Mouse (Mus musculus): ENCODE results near the gene Pafah2. TPM values are rescaled to one million over a fixed set of nuclear protein-coding genes. Genes with fewer than 3 reads are reported as not detected.

The Pafah2 gene
- total RNA-seq, 2 experiments from 2014 or later = 5.3 to 9.1 TPM

DNA sequence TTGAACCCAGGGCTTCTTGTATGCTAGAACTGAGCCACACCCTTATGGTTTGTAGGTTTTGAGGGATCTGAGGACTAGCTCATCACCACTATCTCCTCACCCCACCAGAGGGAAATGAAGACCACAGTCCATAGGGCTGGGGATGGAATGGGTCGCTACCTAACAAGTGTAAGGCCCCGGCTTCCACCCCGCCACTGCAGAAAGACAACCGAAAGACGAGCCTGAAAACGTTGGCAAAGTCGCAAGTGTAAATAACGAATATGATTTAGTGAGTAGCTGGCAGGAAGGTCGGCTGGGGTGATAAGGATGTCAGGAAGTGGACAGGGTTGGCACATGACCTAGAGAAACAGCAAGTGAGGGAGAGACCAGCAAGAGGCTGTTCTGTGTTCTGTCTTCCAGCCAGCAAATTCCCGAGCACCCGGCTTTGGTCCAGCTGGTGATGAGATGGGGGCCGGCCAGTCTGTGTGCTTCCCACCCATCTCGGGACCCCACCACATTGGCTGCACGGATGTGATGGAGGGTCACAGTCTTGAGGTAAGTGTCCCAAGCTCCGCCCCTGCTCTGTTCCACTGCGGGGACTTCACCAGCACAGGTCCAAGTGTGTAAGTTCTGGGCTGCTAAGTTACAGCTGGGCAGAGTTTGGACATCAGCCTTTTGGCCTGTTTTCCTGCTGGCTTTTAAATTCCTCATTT is 6.6 kb downstream of the Pafah2 start:
- intact Hi-C loops (cut with DNase I) = no loop called here
- DNase-seq (ENCODE audit: low spot score in 2 of 2) = no peak

- intact Hi-C loops (cut with DNase I) = no loop called here
- DNase-seq (ENCODE audit: low spot score in 2 of 2) = no peak
Measured at GRCm38 (mm10) chr4:134403721-134404120, 7.6 kb downstream of the Pafah2 start.

DNA sequence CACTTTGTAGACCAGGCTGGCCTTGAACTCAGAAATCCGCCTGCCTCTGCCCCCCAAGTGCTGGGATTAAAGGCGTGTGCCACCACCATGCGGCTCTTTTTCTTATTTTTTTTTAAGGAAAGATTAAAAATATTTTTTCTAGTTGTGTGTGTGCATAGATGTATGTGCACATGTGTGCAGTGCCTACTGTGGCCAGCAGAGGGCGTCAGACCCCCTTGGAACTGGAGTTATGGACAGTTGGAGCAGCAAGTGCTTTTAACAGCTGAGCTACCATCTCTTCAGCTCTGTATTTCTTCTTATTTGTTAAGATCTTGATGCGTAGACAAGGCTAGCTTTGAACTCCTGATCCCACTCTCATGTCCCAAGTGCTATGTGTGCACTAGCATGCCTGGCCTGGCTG is 13.2 kb downstream of the Pafah2 start:
- intact Hi-C loops (cut with DNase I) = no loop called here

DNA sequence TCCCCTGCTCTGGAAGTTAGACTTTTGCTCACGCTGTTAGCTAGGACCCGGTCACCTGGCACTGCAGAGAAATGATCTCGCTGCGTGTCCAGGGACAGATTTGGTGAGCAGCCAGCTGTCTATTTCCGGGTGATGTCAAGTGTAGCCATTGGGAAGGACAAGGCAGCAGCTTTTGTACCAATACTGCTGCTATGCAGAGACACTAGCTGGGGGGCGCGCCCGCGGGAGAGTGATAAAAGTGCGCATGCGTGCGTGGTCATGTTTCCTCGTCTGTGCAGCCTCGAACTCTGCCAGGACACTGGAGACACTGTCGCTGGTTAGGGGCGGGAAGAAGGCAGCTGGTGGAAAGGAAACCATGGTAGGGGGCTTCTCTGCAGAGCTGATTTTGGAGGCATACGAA is 20.1 kb downstream of the Pafah2 start:
- peak in 1 of 2 experiments; percentile 78 for DNase-seq (ENCODE audit: low spot score in 2 of 2)
- intact Hi-C loops (cut with DNase I) = no loop called here

More for the DNA sequence above, 13.2 kb downstream of the Pafah2 start:
- DNase-seq (ENCODE audit: low spot score in 2 of 2) = no peak

GRCm38 (mm10) chr4:134416602-134417001 is 20.5 kb downstream of the Pafah2 start:
- intact Hi-C loops (cut with DNase I) = no loop called here
- peak in 1 of 2 experiments; percentile 88 for DNase-seq (ENCODE audit: low spot score in 2 of 2)

GRCm38 (mm10) chr4:134417111-134417510 is 21.0 kb downstream of the Pafah2 start:
- intact Hi-C loops (cut with DNase I) = no loop called here
- no peak for DNase-seq (ENCODE audit: low spot score in 2 of 2)

- intact Hi-C loops (cut with DNase I) = no loop called here
Measured at GRCm38 (mm10) chr4:134421971-134422370, 25.9 kb downstream of the Pafah2 start.

DNA sequence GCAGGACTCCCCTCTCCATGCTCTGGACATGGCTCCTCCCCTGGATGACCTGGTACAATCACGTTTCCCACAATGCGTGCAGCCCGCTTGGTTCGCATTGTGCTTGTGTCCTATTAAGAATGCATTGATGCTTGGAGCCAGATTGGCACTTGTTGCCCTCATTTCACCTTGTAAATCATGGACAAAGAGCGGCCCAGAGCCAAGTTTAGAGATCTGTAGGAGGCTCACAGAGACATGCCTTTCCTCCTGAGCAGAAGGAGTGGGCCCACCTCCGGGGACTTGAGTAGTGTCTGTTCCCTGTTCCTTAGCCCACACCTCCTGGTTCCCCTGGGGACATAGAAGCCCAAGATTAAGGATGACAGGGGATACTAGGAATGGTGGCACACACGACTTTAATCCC is 27.8 kb downstream of the Pafah2 start:
- intact Hi-C loops (cut with DNase I) = no loop called here
- peak in 1 of 2 experiments; percentile 51 for DNase-seq (ENCODE audit: low spot score in 2 of 2)

More at GRCm38 (mm10) chr4:134421971-134422370, 25.9 kb downstream of the Pafah2 start:
- DNase-seq (ENCODE audit: low spot score in 2 of 2) = no peak

GRCm38 (mm10) chr4:134425088-134425487 is 29.0 kb downstream of the Pafah2 start:
- intact Hi-C loops (cut with DNase I) = no loop called here
- DNase-seq (ENCODE audit: low spot score in 2 of 2) = peak in 1 of 2 experiments; percentile 74

DNA sequence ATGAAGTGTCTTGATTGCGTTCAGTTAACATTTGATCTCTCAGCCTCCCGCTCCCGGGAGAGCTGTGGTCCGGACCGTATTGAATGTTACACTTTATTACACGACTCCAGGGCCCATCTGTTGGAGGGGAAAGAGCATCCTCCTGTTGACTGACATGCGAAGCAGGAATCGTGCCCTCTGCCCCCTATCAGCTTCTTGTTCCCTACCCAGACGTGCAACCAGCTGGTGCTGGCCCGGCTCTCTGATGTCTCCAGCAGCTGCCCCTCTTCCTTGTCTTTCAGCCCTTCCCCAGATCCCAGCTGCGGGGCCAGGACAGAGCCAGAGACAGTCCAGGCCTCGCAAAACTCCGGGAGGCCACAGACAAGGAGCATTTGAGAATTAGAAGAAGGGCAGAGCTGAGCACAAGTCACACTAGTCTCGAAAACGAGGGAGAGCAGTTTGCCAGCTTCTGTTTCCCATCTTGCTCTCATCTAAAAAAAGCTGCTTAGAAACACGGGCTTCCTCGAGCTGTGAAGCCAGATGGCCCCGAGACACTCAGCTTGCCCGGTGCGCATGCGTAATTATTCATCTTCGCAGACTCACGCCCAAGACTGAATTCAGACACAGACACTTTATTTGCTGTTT is 34.4 kb downstream of the Pafah2 start:
- intact Hi-C loops (cut with DNase I) = loop anchor here (1.0 kb wide), 2 partner anchors 15 to 29 kb away; no protein-coding TSS in a partner anchor
- DNase-seq (ENCODE audit: low spot score in 2 of 2) = peak; percentile 92 to 99

DNA sequence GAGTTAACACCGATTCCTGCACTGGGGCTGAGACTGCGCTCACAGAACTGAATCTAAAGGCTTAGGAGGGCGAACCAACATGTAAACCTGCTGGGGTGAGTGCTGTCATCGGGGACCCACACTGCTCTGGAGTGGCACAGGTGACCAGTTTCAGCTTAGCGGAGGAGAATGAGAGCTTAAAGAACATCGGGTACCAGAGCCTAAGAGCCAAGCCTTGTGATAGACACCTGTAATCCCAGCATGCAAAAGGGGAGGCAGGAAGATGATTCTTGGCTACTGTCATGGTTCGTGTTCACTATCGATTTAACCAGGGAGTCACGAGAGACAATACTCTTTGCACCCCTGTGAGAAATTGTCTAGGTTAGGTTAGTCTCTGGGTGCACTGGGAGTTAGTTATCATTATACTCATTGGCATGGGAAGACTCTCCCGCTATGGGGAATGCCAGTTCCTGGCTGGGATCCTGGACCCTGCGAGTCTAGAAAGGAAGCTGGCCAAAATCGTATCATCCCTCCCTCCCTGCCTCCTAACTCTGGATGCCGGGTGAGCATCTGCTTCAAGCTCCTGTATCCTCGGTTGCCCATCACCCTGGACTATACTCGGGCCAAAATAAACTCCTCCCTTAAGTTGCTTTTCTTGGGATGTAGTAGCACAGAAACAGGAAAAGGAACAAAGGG is 36.7 kb downstream of the Pafah2 start:
- DNase-seq (ENCODE audit: low spot score in 2 of 2) = peak in 1 of 2 experiments; percentile 63
- intact Hi-C loops (cut with DNase I) = no loop called here

GRCm38 (mm10) chr4:134436185-134436584 is 40.1 kb downstream of the Pafah2 start:
- intact Hi-C loops (cut with DNase I) = no loop called here
- DNase-seq (ENCODE audit: low spot score in 2 of 2) = no peak

GRCm38 (mm10) chr4:134436659-134437058 is 40.5 kb downstream of the Pafah2 start:
- intact Hi-C loops (cut with DNase I) = no loop called here
- no peak for DNase-seq (ENCODE audit: low spot score in 2 of 2)

GRCm38 (mm10) chr4:134439119-134439518 is 43.0 kb downstream of the Pafah2 start:
- intact Hi-C loops (cut with DNase I) = no loop called here
- DNase-seq (ENCODE audit: low spot score in 2 of 2) = peak in 1 of 2 experiments; percentile 46

DNA sequence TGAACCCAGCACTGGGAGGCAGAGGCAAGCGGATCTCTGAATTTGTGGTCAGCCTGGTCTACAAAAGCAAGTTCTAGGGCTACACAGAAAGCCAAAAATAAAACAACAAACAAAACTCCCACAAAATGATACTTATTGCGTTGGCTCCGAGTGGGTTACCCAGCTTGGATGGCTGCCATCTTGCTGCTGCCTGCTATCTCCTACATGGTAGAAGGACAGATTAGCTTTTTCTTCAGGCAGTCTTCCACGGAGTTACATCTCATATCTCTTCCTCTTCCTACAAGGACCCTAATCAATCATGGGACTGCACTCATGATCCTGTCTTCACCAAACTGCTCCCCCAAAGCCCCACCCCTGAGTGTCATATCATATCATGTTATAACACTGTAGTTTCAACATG is 43.8 kb downstream of the Pafah2 start:
- DNase-seq (ENCODE audit: low spot score in 2 of 2) = peak in 1 of 2 experiments; percentile 62
- intact Hi-C loops (cut with DNase I) = no loop called here

- intact Hi-C loops (cut with DNase I) = no loop called here
- peak in 1 of 2 experiments; percentile 43 for DNase-seq (ENCODE audit: low spot score in 2 of 2)
Measured at GRCm38 (mm10) chr4:134442216-134442615, 46.1 kb downstream of the Pafah2 start.

DNA sequence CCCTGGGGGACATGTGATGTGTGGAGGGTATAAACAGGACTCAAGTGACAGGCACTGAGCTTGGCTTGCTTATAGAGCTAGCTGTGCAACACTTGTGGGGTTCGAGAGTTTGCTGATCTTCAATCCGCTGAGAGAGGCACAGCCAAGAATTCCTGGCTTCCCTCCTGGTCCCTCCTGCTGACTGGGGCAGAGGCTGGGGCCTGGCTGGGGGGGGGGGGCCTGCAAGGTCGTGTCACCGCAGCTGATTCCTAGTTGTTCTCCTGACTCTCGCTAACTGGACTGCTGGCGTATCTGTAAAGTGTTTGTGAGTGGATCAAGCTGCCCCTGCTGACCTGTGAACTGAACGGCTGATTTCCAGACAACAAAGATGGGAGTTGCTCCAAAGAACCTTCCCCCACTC is 47.5 kb downstream of the Pafah2 start:
- intact Hi-C loops (cut with DNase I) = no loop called here
- no peak for DNase-seq (ENCODE audit: low spot score in 2 of 2)

DNA sequence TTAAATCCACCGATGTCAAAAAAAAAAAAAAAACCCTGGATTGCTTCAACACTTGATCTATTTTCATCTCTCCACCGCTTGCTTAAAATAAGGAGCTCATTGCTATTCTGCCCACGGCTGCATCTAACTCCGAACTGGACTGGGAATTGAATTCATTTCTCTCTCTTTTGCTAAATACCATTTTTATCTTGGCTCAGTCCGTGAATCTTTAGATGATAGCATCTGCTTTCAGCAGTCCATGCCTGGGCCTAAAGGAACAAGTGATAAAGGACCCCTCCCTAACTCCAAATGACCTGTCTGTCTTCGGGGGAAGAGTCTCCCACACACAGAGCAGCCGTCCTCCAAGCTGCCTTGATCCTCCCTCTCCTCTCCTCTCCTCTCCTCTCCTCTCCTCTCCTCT is 48.8 kb downstream of the Pafah2 start:
- intact Hi-C loops (cut with DNase I) = loop anchor here (1.0 kb wide), 1 partner anchor 15 kb away; no protein-coding TSS in a partner anchor

GRCm38 (mm10) chr4:134445489-134445888 is 49.4 kb downstream of the Pafah2 start:
- DNase-seq (ENCODE audit: low spot score in 2 of 2) = no peak
- intact Hi-C loops (cut with DNase I) = loop anchor here (1.0 kb wide), 1 partner anchor 15 kb away; no protein-coding TSS in a partner anchor

More for the DNA sequence above, 48.8 kb downstream of the Pafah2 start:
- DNase-seq (ENCODE audit: low spot score in 2 of 2) = peak; percentile 54 to 94

DNA sequence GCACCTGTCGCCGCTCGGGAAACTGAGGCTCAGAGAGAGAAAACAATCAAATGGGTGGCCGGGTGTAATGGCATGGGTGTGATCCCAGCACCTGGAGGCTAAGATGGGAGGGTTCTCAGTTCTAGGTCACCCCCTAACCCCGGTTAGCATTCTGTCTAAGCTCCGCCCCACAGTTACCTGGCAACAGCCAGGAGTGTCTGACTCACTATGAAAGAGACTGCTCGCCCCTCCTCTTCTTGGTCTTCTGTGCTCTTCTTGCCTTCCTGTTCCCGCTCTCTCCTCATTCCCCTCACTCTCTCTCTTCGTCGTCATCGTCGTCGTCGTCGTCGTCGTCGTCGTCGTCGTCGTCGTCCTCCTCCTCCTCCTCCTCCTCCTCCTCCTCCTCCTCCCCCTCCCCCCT is 51.8 kb downstream of the Pafah2 start:
- intact Hi-C loops (cut with DNase I) = no loop called here
- DNase-seq (ENCODE audit: low spot score in 2 of 2) = no peak

Data from left cerebral cortex, postnatal 25 days (tissue).